Mouse (Mus musculus) lung, postnatal 0 days (tissue): Measurements from ENCODE around the gene Mbnl2. TPM values are rescaled to one million over a fixed set of nuclear protein-coding genes. Genes with fewer than 3 reads are reported as not detected.

ENCODE experiments used
- ATAC-seq: fragments of 200-750 bp; cut with Nextera tagmentation; 2 replicates; pipeline ENCODE4 v1.8.0; 2017; ENCODE audit warnings: moderate library complexity
- DNase-seq: peaks from one replicate; pipeline ENCODE4 v3.0.0-alpha.2; 2016; ENCODE audit warnings: low spot score
- H3K27ac ChIP-seq: fragments of 300-500 bp; sonication (generic); 2 replicates; pipeline ENCODE4 v1.5.1; 2014; ENCODE audit warnings: antibody characterized with exemption, mild to moderate bottlenecking, low read length, mixed read lengths
- H3K27me3 ChIP-seq: fragments of 300-500 bp; sonication (generic); replicated peaks from 2 replicates; pipeline ENCODE4 v1.6.1; 2014; ENCODE audit warnings: low read length, mixed read lengths; ENCODE audit not compliant: insufficient read depth
- H3K36me3 ChIP-seq: fragments of 300-500 bp; sonication (generic); 2 replicates; pipeline ENCODE4 v1.6.1; 2014; ENCODE audit warnings: low read length, mixed read lengths; ENCODE audit not compliant: insufficient read depth
- H3K4me1 ChIP-seq: fragments of 300-500 bp; sonication (generic); 2 replicates; pipeline ENCODE4 v1.6.1; 2014; ENCODE audit warnings: antibody characterized with exemption, low read depth, low read length, mixed read lengths; ENCODE audit not compliant: insufficient read depth
- H3K4me2 ChIP-seq: fragments of 300-500 bp; sonication (generic); replicated peaks from 2 replicates; pipeline ENCODE4 v1.6.1; 2014; ENCODE audit warnings: low read depth, mild to moderate bottlenecking, low read length, moderate library complexity, mixed read lengths
- H3K4me3 ChIP-seq: fragments of 300-500 bp; sonication (generic); 2 replicates; pipeline ENCODE4 v1.5.1; 2014; ENCODE audit warnings: low read depth, low read length
- H3K9ac ChIP-seq: fragments of 300-500 bp; sonication (generic); replicated peaks from 2 replicates; pipeline ENCODE4 v1.6.1; 2014; ENCODE audit warnings: low read depth, mild to moderate bottlenecking
- H3K9me3 ChIP-seq: fragments of 300-500 bp; sonication (generic); 2 replicates; pipeline ENCODE4 v1.6.1; 2016; ENCODE audit warnings: low read length, mixed read lengths
- CTCF ChIP-seq: IDR thresholded peaks from 2 replicates; pipeline ENCODE4 v1.5.1; 2016; ENCODE audit warnings: antibody characterized with exemption, mild to moderate bottlenecking
- EP300 ChIP-seq: IDR thresholded peaks from 2 replicates; pipeline ENCODE4 v1.6.1; 2016; ENCODE audit warnings: antibody characterized with exemption, mild to moderate bottlenecking, control low read depth
- WGBS: fragments of 180-500 bp; shearing (Covaris S2); extraction: QIAGEN DNeasy Blood & Tissue Kit; methylation state at CpG from one replicate; pipeline ENCODE4 v1.1.7; 2014; 5-methylcytosine and 5-hydroxymethylcytosine counted together
- polyA plus RNA-seq: library from polyadenylated mRNA; unstranded; fragments of >200 nt; fragmentation: Nextera tagmentation; extraction: Ambion mirVana; gene quantifications from 2 replicates; pipeline ENCODE4 v1.2.1, GENCODE M21; 2015

Gene Mbnl2
- polyA plus RNA-seq, 1 experiment from 2014 or later = 171 TPM

DNA sequence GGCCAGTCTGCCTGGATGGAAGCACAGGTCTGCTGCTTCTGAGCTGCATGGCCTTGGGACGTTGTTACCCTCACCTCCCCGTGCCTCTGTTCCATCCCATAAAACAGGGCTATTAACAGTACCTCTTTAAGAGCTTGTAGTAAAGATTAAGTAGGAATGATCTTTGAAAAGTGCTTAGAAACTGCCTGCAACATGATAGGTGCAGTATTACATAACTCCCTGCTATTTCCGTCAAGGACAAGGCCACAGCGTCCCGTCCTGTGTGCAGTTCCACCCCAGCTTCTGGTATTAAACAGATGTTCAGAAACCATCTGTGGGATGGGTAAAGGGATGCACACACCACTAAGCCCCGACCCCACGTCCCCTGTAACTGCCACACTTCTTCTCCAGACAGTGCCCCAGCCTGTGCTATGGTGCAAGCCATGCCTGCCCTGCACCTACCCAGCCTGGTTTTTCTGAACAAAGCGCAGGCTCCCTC lies 93.5 kb downstream of the Mbnl2 start:
- no peak overlapping the region for H3K4me3 ChIP-seq
- TF ChIP-seq EP300 = no peak
- TF ChIP-seq CTCF = no peak
- WGBS = 37% methylated on average over 8 of the region's 8 CpGs
- no peaks in the 10 kb centered on the region for H3K36me3 ChIP-seq
- peak; percentile 46 for DNase-seq
- H3K4me2 ChIP-seq = no peak overlapping the region
- H3K27ac ChIP-seq = no peak overlapping the region
- peaks cover 13% of the 10 kb centered on the region; the same call in 1 of the 2 replicates for H3K4me1 ChIP-seq
- no peak overlapping the region for H3K9ac ChIP-seq
- no peaks in the 10 kb centered on the region for H3K27me3 ChIP-seq
- 0 out of 2 replicates have a peak, but pooled peaks have one; percentile 20 for ATAC-seq
- H3K9me3 ChIP-seq = no peaks in the 10 kb centered on the region

- TF ChIP-seq EP300 (no peak), CTCF (no peak)
- no peak overlapping the region for H3K27ac ChIP-seq
- no peaks in the 10 kb centered on the region for H3K9me3 ChIP-seq
- no peak overlapping the region for H3K4me3 ChIP-seq
- peaks cover 13% of the 10 kb centered on the region; the same call in 1 of the 2 replicates for H3K4me1 ChIP-seq
- ATAC-seq (no peak), DNase-seq (no peak)
- H3K9ac ChIP-seq = no peak overlapping the region
- no peaks in the 10 kb centered on the region for H3K27me3 ChIP-seq
- no peaks in the 10 kb centered on the region for H3K36me3 ChIP-seq
- 73% methylated on average over 11 of the region's 14 CpGs for WGBS
- H3K4me2 ChIP-seq = no peak overlapping the region
Measured at GRCm38 (mm10) chr14:120370044-120370443, 94.6 kb downstream of the Mbnl2 start.

DNA sequence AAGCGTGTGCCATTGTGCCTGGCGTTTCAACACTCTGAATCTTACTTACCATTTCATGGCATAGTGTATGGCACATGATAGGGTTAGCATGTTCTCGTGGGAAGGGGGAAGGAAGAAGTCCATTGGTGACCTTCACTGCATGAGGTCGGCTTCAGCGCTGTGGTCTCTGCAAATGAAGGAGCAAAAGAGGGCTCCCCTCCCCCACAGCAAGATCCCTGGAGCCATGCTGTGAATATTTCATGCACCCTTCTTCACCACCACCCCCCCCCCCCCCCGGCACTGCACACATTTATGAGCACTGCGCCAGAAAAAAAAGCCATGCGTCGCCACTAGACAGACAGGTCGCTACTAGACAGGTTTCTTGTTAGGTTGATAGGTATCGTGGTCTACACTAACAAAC lies 95.2 kb downstream of the Mbnl2 start:
- no peaks in the 10 kb centered on the region for H3K27me3 ChIP-seq
- WGBS = 68% methylated on average over 11 of the region's 11 CpGs
- peaks cover 13% of the 10 kb centered on the region; the same call in 1 of the 2 replicates for H3K4me1 ChIP-seq
- H3K9me3 ChIP-seq = no peaks in the 10 kb centered on the region
- DNase-seq (no peak), ATAC-seq (no peak)
- H3K9ac ChIP-seq = no peak overlapping the region
- no peak overlapping the region for H3K4me3 ChIP-seq
- no peak overlapping the region for H3K4me2 ChIP-seq
- H3K27ac ChIP-seq = no peak overlapping the region
- no peaks in the 10 kb centered on the region for H3K36me3 ChIP-seq
- no peak for TF ChIP-seq EP300
- no peak for TF ChIP-seq CTCF

DNA sequence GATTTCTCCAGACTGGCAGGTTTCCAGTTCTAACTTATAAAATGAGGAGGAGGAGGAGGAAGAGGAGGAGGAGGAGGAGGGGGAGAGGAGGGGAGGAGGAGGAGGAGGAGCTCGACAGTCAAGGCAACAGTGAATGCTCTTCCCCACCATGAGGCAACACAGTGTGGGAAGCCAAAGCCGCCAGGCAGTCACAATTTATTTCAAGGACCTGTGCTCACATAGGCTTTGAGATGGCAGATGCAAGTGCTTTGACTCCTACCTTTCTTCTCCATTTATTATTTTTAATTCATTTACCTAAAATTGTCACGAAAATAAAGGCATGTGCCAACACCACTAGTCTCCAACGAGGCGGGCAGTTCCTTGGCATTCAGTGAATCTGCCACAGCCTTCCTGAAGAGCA lies 95.7 kb downstream of the Mbnl2 start:
- no peak overlapping the region for H3K27ac ChIP-seq
- H3K4me2 ChIP-seq = no peak overlapping the region
- no peaks in the 10 kb centered on the region for H3K27me3 ChIP-seq
- H3K9ac ChIP-seq = no peak overlapping the region
- TF ChIP-seq CTCF = no peak
- H3K36me3 ChIP-seq = no peaks in the 10 kb centered on the region
- no peaks in the 10 kb centered on the region for H3K9me3 ChIP-seq
- H3K4me1 ChIP-seq = peaks cover 17% of the 10 kb centered on the region; the same call in 1 of the 2 replicates
- WGBS = 57% methylated on average over 5 of the region's 5 CpGs
- ATAC-seq = no peak
- DNase-seq = peak; percentile 44
- H3K4me3 ChIP-seq = no peak overlapping the region

- DNase-seq (no peak), ATAC-seq (peak; percentile 44)
- Histone ChIP-seq H3K27ac (no peak overlapping the region), H3K4me2 (no peak overlapping the region), H3K4me3 (no peak overlapping the region), H3K9ac (no peak overlapping the region), H3K9me3 (no peaks in the 10 kb centered on the region), H3K27me3 (no peaks in the 10 kb centered on the region), H3K4me1 (peaks cover 24% of the 10 kb centered on the region; the same call in 1 of the 2 replicates), H3K36me3 (no peaks in the 10 kb centered on the region)
- WGBS = 37% methylated on average over 11 of the region's 11 CpGs
- TF ChIP-seq CTCF = no peak
- TF ChIP-seq EP300 = no peak; the same call in 1 of the 2 replicates
Measured at GRCm38 (mm10) chr14:120373026-120374024, 97.9 kb downstream of the Mbnl2 start.

DNA sequence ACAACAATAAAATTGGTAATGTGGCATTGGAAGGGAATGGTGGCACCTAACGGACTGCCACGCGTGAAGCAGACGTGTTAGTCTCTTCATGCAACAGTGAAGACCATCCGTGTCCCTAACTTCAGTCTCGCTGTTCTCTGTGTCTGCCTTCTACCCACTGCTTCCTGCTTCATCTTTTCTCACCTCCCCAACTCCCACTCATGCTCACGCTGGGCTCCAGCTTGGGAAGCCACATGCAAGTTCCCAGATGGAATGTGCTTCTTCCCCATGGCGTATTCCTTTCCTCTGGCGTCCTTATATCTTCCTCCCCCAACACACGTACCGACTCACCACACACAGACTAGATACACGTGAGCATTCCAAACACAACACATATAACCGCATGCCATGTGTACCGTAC lies 99.3 kb downstream of the Mbnl2 start:
- H3K27ac ChIP-seq = no peak overlapping the region
- no peak overlapping the region for H3K9ac ChIP-seq
- TF ChIP-seq EP300 (no peak), CTCF (no peak)
- H3K36me3 ChIP-seq = no peaks in the 10 kb centered on the region
- WGBS = 93% methylated on average over 14 of the region's 14 CpGs
- H3K4me2 ChIP-seq = no peak overlapping the region
- H3K27me3 ChIP-seq = no peaks in the 10 kb centered on the region
- no peak overlapping the region for H3K4me3 ChIP-seq
- DNase-seq = no peak
- H3K4me1 ChIP-seq = peaks cover 17% of the 10 kb centered on the region; the same call in 1 of the 2 replicates
- ATAC-seq = no peak
- no peaks in the 10 kb centered on the region for H3K9me3 ChIP-seq
